Mouse (Mus musculus) heart, postnatal 0 days (tissue): Measurements from ENCODE around the gene Cpvl.

ENCODE experiments used
- CTCF ChIP-seq: IDR thresholded peaks from 2 replicates; pipeline ENCODE4 v1.5.1; 2016; ENCODE audit warnings: antibody characterized with exemption, control low read depth, low read depth
- EP300 ChIP-seq: IDR thresholded peaks from 2 replicates; pipeline ENCODE4 v1.6.1; 2016; ENCODE audit warnings: antibody characterized with exemption, low read depth

DNA sequence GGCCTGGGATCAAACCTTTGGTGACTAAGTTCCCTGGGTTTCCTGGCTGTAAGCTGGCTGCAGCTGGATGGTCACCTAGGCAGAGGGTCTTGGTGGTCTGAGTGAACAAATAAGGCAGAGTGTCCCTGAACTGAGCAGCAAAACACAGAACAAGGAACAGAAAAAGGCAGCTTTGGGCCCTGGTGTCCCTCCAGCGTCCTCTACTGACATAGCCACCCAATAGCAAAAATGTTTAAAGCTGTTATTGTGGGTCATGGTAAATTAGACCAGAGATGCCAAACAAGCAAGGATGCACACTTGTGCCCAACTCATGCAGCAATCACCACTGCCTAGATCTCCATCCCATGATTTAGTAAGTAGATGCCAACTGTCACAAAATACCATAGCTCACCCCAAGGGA is 16.5 kb downstream of the Cpvl start:
- no peak for TF ChIP-seq CTCF
- no peak for TF ChIP-seq EP300
